Mouse (Mus musculus) ES-Bruce4 (cell line): ENCODE results near the gene Chpf2.

Experiments used
- CTCF ChIP-seq: IDR thresholded peaks from one replicate; pipeline ENCODE4 v1.8.1; 2011; ENCODE audit warnings: low read depth, low read length
- EP300 ChIP-seq: IDR thresholded peaks from 2 replicates; pipeline ENCODE4 v1.6.1; 2011; ENCODE audit warnings: low read depth, low read length; ENCODE audit not compliant: insufficient read depth

GRCm38 (mm10) chr5:24600236-24600635 lies 13.7 kb downstream of the Chpf2 start:
- TF ChIP-seq CTCF = no peak
- TF ChIP-seq EP300 = no peak
